Mouse (Mus musculus): ENCODE results near the gene Fgfr2.

The Fgfr2 gene

GRCm38 (mm10) chr7:131552781-131553180, 1570.4 kb downstream of the Fgfr2 start:
- DNase-seq (ENCODE audit: low spot score in 2 of 2): no peak

- no peak for DNase-seq (ENCODE audit: low spot score in 2 of 2)
Measured at GRCm38 (mm10) chr7:131551931-131552741, 1571.0 kb downstream of the Fgfr2 start.

- DNase-seq (ENCODE audit: low spot score in 2 of 2): no peak
Measured at GRCm38 (mm10) chr7:131551471-131551870, 1571.7 kb downstream of the Fgfr2 start.

- no peak for DNase-seq (ENCODE audit: low spot score in 2 of 2)
Measured at GRCm38 (mm10) chr7:131548473-131548872, 1574.7 kb downstream of the Fgfr2 start, which contains the start of gene Hmx2. Hmx2 (plus strand) TSS chr7:131548773.

GRCm38 (mm10) chr7:131547481-131547880, 1575.7 kb downstream of the Fgfr2 start:
- DNase-seq (ENCODE audit: low spot score in 2 of 2): no peak

GRCm38 (mm10) chr7:131546423-131546822, 1576.7 kb downstream of the Fgfr2 start:
- no peak for DNase-seq (ENCODE audit: low spot score in 2 of 2)

- no peak for DNase-seq (ENCODE audit: low spot score in 2 of 2)
Measured at GRCm38 (mm10) chr7:131545701-131546385, 1577.3 kb downstream of the Fgfr2 start.

- no peak for DNase-seq (ENCODE audit: low spot score in 2 of 2)
Measured at GRCm38 (mm10) chr7:131544871-131545270, 1578.3 kb downstream of the Fgfr2 start.

GRCm38 (mm10) chr7:131543623-131544481, 1579.3 kb downstream of the Fgfr2 start:
- no peak for DNase-seq (ENCODE audit: low spot score in 2 of 2)

GRCm38 (mm10) chr7:131542872-131543622, 1580.1 kb downstream of the Fgfr2 start:
- DNase-seq (ENCODE audit: low spot score in 2 of 2): no peak

- DNase-seq (ENCODE audit: low spot score in 2 of 2): no peak
Measured at GRCm38 (mm10) chr7:131542115-131542871, 1580.9 kb downstream of the Fgfr2 start, which contains the start of gene Hmx3. Hmx3 (plus strand) TSS chr7:131542867.

- DNase-seq (ENCODE audit: low spot score in 2 of 2): no peak
Measured at GRCm38 (mm10) chr7:131541184-131542114, 1581.7 kb downstream of the Fgfr2 start.

GRCm38 (mm10) chr7:131539979-131540378, 1583.2 kb downstream of the Fgfr2 start:
- peak; percentile 53 to 76 for DNase-seq (ENCODE audit: low spot score in 2 of 2)

- no peak for DNase-seq (ENCODE audit: low spot score in 2 of 2)
Measured at GRCm38 (mm10) chr7:131503739-131504138, 1619.4 kb downstream of the Fgfr2 start.

GRCm38 (mm10) chr7:131478403-131478802, 1644.7 kb downstream of the Fgfr2 start:
- no peak for DNase-seq (ENCODE audit: low spot score in 2 of 2)

GRCm38 (mm10) chr7:131477140-131477539, 1646.0 kb downstream of the Fgfr2 start:
- no peak for DNase-seq (ENCODE audit: low spot score in 2 of 2)

GRCm38 (mm10) chr7:131471551-131471950, 1651.6 kb downstream of the Fgfr2 start:
- DNase-seq (ENCODE audit: low spot score in 2 of 2): no peak

GRCm38 (mm10) chr7:131469506-131469905, 1653.6 kb downstream of the Fgfr2 start:
- no peak for DNase-seq (ENCODE audit: low spot score in 2 of 2)

GRCm38 (mm10) chr7:131467312-131467711, 1655.8 kb downstream of the Fgfr2 start:
- DNase-seq (ENCODE audit: low spot score in 2 of 2): no peak
